Mouse (Mus musculus) layer of hippocampus, postnatal 36 days (tissue): ENCODE data around the gene Olfr231. TPM values are rescaled to one million over a fixed set of nuclear protein-coding genes. Genes with fewer than 3 reads are reported as not detected.

ENCODE experiments used
- DNase-seq, 2 experiments: peaks; one replicate each; pipeline ENCODE4 v3.0.0; 2022
- total RNA-seq, 2 experiments: library from RNA; stranded (reverse); gene quantifications; 2 replicates each; pipeline ENCODE4 v1.2.3; 2021

Olfr231 gene
- not detected for total RNA-seq

DNA sequence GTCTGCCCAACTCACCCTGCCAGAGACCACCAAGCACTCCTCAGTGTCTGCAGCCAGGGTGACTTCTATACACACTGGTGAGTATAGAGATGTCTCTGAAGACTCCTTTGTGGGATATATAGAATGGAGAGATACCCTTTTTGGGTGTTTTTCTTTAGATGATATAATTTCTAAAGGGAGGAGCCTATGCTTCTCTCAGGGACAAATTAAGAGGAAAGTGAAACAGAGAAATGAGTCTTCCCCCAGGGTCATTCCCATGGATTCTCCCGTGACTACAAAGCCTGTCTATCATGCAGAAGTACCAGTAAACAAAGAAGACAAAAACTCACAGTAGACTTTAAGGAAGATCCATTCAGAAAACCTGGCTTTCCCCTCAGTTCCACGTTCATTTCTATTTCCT lies at the start of gene Olfr231:
Olfr231 (minus strand) TSS at position 101 of the 400 bp plus-strand sequence.
- DNase-seq = no peak

DNA sequence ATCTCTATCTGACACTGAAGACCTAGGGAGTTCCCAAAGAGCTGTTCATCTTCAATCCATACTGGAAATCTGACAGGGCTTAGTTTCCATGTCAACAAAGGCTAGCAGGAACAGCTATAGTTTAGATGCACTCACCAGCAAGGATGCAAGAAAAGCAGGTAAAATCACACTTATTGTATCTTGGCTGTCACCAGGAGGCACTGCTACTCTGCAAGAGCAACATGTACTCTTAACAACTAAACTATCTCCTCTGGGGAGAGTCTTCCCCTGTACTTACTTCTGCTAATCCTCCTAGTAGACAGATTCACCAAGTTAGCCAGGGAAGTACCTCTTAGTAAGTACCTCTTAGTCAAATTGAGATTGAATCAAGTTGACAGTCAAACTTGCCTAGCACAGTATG lies 48.1 kb upstream of the Olfr231 start:
- no peak for DNase-seq

DNA sequence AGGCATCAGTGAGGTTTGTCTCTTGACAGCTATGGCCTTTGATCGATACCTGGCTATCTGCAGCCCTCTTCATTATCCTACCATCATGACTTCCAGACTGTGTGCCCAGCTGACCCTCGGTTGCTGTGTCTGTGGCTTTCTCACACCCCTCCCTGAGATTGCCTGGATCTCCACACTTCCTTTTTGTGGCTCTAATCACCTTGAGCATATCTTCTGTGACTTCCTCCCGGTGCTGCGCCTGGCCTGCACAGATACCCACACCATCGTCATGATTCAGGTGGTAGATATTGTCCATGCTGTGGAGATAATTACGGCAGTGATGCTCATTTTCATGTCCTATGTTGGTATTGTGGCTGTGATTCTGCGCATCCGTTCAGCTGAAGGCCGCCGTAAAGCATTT lies 38.1 kb upstream of the Olfr231 start:
- no peak for DNase-seq

DNA sequence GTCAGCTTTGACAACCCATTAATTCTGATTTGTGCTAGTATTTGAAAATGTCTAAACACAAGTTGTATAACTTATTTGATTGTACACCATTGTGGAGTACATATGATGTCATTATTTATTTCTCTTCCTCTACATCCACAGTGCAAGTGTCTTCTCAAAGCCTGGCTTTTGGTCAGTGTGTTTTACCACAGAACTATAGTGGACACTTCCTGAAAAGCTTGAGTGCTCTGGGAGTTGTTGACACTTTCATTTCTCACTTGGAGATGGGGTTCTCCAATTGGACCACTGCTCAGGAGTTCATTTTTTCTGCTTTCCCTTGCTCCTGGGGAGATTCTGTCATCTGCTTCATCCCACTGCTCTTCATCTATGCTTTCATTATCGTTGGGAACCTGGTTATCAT lies 37.5 kb upstream of the Olfr231 start:
- DNase-seq = no peak

DNA sequence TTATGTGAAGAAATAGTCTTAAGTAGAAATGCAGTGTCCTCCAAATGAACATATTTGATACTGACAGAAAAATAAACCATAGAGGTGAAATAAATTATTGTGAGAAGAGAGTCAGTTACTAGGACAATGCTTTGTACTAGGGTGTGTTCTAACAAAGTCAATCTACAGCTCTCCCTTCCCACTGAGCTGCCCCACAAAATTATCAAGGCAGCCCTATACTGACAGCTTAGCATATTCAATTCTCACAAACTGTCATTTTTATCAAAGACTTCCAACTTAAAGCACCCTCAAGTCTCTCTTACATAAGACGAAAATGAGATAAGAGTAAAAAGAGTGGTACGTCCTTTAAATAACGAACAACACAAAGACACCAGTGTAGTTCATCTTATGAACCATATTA lies 36.7 kb upstream of the Olfr231 start:
- no peak for DNase-seq

DNA sequence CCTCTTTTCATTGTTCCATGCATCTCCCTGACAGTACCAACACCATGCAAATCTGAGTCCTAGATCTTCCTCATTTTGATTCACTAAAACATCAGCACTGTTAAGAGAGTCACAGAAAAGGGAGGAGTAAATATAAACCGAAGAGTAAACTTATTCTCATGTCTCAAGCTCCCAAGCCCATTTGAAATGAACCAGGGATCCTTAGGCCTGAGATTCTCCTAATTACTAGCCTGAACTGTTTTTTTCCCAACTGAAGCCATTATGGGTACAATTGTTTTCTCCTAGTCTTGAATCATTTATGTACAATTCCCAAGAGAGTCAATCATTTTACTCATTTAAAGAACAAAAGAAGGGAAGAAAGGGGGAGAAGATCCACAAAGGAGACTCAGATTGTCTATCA lies 34.4 kb upstream of the Olfr231 start, which contains the start of gene Olfr420:
Olfr420 (plus strand) TSS at position 301 of the 400 bp plus-strand sequence.
- no peak for DNase-seq

DNA sequence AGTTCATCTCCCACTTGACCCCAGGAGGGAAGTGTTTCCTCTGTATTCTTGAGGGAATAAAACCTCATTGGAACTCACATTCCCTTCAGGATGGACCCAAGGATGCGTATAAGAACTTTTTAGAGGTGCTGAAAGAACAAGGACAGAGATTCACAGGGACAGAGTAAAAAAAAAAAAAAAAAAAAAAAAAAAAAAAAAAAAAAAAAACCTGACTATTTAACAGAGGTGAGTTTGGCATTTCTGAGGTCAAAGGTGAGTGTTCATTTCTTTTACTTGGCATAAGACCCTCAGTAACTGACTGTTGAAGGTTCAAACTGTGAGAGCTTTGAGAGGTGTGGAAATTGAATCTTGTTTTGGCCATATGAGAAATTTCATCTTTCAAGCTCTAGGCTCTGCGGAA lies 28.3 kb upstream of the Olfr231 start:
- no peak for DNase-seq

DNA sequence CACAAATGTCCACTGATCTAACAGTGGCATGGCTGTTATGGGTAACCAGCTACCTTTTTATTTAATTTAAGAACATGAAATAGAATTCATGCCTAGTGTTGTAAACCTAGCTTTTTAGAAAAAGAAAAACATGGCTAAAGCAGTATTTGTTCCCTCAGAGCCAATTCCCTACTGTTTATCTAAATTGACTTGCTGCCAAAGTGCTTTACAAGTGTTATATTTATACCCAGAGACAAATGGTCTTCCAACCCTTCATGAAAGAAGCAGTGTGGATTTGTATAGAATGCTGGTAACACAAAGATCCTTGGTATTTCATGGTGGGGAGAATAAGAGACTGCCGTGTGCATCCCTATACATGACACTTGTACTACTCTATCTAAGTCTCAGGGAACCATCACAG lies 25.7 kb upstream of the Olfr231 start:
- DNase-seq = no peak

DNA sequence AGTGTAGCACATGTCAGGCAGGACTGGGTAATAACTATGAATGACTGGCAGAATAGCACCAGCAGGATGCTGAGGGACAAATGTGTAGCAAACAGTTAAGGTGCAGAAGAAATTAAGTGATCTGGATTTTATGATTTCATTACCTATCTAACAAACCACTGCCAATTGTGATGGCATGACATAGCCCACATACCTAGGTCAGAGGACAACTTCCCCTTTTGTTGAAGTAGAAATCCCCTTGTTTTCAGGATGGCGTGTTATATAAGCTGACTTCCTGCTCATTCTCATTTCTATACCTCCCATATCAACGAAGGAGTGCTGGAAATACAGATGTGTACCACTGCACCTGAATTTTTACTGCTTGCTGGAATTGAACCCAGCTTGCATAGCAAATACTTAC lies 20.4 kb upstream of the Olfr231 start:
- DNase-seq = no peak

DNA sequence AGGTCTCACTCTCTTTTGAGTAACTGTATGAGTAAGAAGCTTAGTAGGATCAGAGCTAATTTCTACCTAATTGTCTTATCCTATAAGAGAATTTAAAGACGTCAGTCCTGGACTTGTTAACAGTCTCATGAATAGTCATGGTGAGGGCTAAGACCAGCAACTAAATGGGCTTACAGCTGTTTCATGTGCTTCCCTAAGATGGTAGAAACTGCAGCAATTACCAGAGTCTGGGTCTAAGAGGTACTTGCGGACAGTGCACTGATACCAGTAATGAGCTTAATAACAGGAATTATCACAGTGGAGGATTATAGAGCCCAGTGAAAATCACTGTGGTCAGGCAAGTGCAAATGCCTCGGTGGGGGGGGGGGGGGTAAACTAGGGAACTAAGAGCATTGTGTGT lies 11.0 kb upstream of the Olfr231 start:
- no peak for DNase-seq

DNA sequence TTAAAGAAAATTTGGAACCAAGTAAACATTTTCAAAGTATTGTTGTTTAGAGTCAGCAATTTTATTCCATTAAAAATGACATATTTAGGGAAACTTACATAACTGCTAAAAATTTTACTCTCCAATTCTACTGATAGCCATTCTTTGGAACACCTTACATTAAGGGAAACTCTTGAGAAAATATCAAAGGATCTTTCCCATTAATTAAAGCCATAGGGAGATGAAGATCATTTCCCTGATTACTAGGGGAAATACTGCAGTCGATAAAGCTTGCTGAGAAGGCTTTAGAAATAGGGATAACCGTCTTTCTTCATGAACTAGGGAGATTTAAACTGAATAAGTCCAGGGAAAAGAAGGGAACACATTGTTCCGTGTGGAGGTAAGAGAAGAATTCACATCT lies 10.3 kb upstream of the Olfr231 start, which contains the start of gene Olfr424:
Olfr424 (plus strand) TSS at position 301 of the 400 bp plus-strand sequence.
- no peak for DNase-seq

DNA sequence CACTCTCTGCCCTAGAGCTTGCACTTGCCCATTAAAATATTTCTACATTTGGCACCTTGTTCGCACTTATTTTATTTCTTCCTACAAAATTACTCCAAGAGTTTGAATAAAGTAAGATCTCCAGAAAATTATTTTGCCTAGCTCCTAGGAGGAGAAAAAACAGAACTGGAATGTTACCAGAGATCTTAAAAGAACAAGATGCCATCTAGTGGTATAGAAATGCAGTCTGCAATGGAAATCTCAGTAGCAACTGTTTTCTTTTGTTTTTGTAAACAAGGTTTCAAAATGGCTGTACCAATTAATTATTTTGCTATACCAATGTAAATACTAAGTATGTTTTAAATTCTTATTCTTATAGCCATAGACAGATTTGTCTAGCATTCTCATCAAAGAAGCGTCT lies 17.2 kb downstream of the Olfr231 start:
- DNase-seq = no peak

DNA sequence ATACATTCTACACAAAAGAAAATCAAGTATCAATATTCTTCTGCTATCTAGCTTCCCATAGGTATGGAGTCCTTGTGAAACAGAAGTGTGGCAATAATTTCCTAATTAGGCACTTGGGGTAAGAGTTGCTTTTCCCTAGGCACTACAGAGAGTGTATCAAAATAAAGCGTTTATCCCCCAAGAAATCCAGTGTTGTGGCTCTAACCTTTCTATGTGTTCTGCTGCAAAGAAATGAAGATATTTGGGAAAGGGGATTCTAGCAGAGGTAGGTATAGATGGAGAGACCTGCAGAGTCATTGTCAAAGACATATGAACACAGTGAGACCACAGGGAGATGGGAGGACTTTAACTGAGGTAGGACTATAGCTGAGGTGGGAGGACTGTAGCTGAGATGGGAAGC lies 24.4 kb downstream of the Olfr231 start, which contains the start of gene Olfr427:
Olfr427 (plus strand) TSS at position 301 of the 400 bp plus-strand sequence.
- DNase-seq = no peak

DNA sequence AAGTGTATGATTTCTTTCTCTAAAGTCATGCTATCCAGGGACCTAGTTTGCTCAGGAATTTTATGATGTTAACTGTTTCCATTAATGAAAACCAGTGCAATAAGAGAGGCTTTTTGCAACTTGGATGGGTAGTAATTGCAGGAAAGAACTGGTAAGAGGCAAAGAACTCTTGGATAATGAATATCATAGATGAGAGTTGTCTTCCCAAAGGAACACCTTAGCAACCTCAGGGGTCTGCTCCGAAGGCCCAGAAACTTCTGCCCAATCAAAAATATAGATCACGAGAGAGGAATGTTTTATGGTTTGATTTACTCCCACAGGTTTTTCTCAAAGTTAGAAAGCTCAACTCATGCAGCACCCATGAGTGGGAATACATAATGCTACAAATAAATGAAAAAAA lies 36.9 kb downstream of the Olfr231 start, which contains the start of gene Olfr429:
Olfr429 (plus strand) TSS at position 301 of the 400 bp plus-strand sequence.
- DNase-seq = no peak

DNA sequence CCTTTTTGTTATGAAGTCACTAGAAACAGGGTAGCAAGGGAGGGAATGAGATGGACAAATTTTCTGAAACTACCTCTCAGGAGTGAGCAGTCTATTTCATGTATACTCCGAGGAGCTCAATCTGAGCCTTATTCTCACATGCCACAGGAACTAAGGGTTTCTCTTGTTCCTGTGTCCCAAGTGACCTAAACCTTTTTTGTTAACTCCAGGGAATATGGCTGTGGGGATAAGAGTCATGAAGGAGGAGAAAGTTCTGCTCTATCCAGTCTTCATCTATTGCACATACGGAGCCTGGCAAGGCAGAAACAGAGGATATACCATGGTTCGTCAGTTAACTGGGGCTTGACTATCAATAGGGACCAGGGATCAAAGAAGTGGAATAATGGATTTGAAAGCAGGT lies 54.7 kb downstream of the Olfr231 start, which contains the start of gene Olfr430:
Olfr430 (plus strand) TSS at position 301 of the 400 bp plus-strand sequence.
- DNase-seq = no peak

Other genes with a start within 250 kb of the Olfr231 start
- gene Ifi211, start 208.1 kb downstream of the Olfr231 start, total RNA-seq = not detected
- gene Mndal, start 178.7 kb downstream of the Olfr231 start, total RNA-seq = 10 to 100 TPM in 1 of 2 experiments, 1 to 10 TPM in 1; 8.6 to 13.0 TPM
- gene Ifi203, start 178.5 kb downstream of the Olfr231 start, total RNA-seq = 1 to 10 TPM; 5.2 to 5.6 TPM
- not detected for gene Ifi202b, start 138.4 kb downstream of the Olfr231 start, total RNA-seq
- not detected for gene Ifi205, start 89.4 kb downstream of the Olfr231 start, total RNA-seq
- gene Olfr433, start 80.5 kb downstream of the Olfr231 start, total RNA-seq = not detected
- not detected for gene Olfr432, start 72.0 kb downstream of the Olfr231 start, total RNA-seq
- not detected for gene Olfr430, start 54.6 kb downstream of the Olfr231 start, total RNA-seq
- not detected for gene Olfr429, start 36.8 kb downstream of the Olfr231 start, total RNA-seq
- not detected for gene Olfr427, start 24.3 kb downstream of the Olfr231 start, total RNA-seq
- gene Olfr424, start 10.4 kb upstream of the Olfr231 start, total RNA-seq = not detected
- not detected for gene Olfr420, start 34.5 kb upstream of the Olfr231 start, total RNA-seq
- gene Spta1, start 51.6 kb upstream of the Olfr231 start, total RNA-seq = under 1 TPM; 0.05 to 0.07 TPM
- not detected for gene Olfr419, start 130.9 kb upstream of the Olfr231 start, total RNA-seq
- not detected for gene Mptx1, start 209.4 kb upstream of the Olfr231 start, total RNA-seq
- gene Olfr417, start 244.0 kb upstream of the Olfr231 start, total RNA-seq = not detected